19 mouse cellular contexts compared by ENCODE assay signal in the genomic region with DNA sequence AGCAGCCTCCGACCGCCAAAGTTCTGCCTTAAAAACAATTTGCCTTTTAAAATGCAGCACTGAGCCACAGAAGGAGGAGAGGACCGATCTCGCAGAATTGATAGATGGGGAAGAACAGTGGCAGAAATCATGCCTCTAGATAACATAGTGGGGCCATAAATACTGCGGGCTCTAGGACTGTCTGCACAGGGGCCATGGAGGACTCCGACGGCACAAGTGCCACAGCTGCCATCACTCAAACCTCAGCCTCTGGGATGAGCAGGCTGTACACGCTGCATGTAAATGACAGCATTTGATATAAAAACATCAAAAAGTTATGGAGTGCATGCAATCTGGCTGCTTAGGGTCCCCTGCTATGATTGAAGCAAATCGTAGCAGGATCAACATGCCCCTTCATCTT.
A peak's percentile ranks its signal among the peaks of the same experiment; 100 is the strongest.
DNase-seq lines count a peak whose midpoint lies in the region; ATAC-seq and TF ChIP-seq lines count a peak whose summit lies in the region.
"Had no signal": no experiment of that assay in that cellular context is flagged by ENCODE, and none has a peak within 500 bp of the region (broad histone marks: within the 10 kb centered on the region; RNA-seq: fewer than 3 reads in every experiment).

No protein-coding gene starts in this region.

- no peak for TF ChIP-seq EP300 in heart, postnatal 0 days (IDR thresholded peaks at IDR 0.05; ENCODE audit: low read depth)

- H3K4me3 ChIP-seq in heart, embryonic 13.5 days: no peak overlapping the region
- H3K4me3 ChIP-seq in heart, postnatal 0 days (ENCODE audit: low read depth, low read length): no peak overlapping the region
- H3K4me3 ChIP-seq in midbrain, embryonic 15.5 days: no peak overlapping the region
- H3K4me3 ChIP-seq in midbrain, embryonic 11.5 days (ENCODE audit: low read depth, low read length): no peak overlapping the region
- H3K4me3 ChIP-seq in neural tube, embryonic 15.5 days (replicated peaks): no peak overlapping the region
- H3K4me3 ChIP-seq: embryonic facial prominence, embryonic 13.5 days; forebrain, embryonic 12.5 days; heart, adult 2 months; heart, embryonic 12.5 days; intestine, embryonic 15.5 days had no signal

- DNase-seq in heart, postnatal 36 days: no peak
- DNase-seq in heart, postnatal 0 days (ENCODE audit: low spot score): no peak
- no peak for DNase-seq in heart, adult 11 months
- no peak for DNase-seq in midbrain, embryonic 11.5 days (ENCODE audit: low spot score, missing footprints)
- no peak for DNase-seq in thymus, postnatal 14 days
- DNase-seq: adrenal gland, postnatal 10 days; cerebellum, adult 11-12 months; cerebellum, adult 9-11 months; cerebellum, postnatal 36 days; gastrocnemius, postnatal 10 days; heart, adult 2 months had no signal

- no peak for ATAC-seq in heart, embryonic 13.5 days (ENCODE audit: extremely low read depth, insufficient number of reproducible peaks, low FRiP score, low TSS enrichment)
- no peak for ATAC-seq in heart, postnatal 0 days (ENCODE audit: insufficient read depth, low read depth)
- 0 out of 2 replicates have a peak, but pooled peaks have one; percentile 58 for ATAC-seq in midbrain, embryonic 15.5 days (replicated peaks)
- ATAC-seq in midbrain, embryonic 11.5 days (ENCODE audit: low FRiP score): no peak
- peak; percentile 72 for ATAC-seq in neural tube, embryonic 15.5 days (ENCODE audit: low FRiP score)
- ATAC-seq: forebrain, embryonic 16.5 days; intestine, embryonic 15.5 days had no signal

- H3K4me1 ChIP-seq in heart, embryonic 13.5 days: peaks cover 33% of the 10 kb centered on the region
- H3K4me1 ChIP-seq in heart, postnatal 0 days (ENCODE audit: control insufficient read depth, insufficient read depth): peaks cover 12% of the 10 kb centered on the region
- peaks cover 7% of the 10 kb centered on the region; the same call in 1 of the 2 replicates for H3K4me1 ChIP-seq in midbrain, embryonic 15.5 days
- H3K4me1 ChIP-seq in midbrain, embryonic 11.5 days (ENCODE audit: control insufficient read depth, insufficient read depth, low read length): no peaks in the 10 kb centered on the region
- H3K4me1 ChIP-seq in neural tube, embryonic 15.5 days: peaks cover 18% of the 10 kb centered on the region
- H3K4me1 ChIP-seq: intestine, embryonic 15.5 days had no signal

- H3K36me3 ChIP-seq in heart, embryonic 13.5 days: no peaks in the 10 kb centered on the region
- H3K36me3 ChIP-seq in heart, postnatal 0 days (replicated peaks; ENCODE audit: control insufficient read depth, insufficient read depth, low read length): no peaks in the 10 kb centered on the region
- H3K36me3 ChIP-seq in midbrain, embryonic 15.5 days (replicated peaks): no peaks in the 10 kb centered on the region
- no peaks in the 10 kb centered on the region for H3K36me3 ChIP-seq in midbrain, embryonic 11.5 days (ENCODE audit: control insufficient read depth, insufficient read depth, low read length)
- no peaks in the 10 kb centered on the region for H3K36me3 ChIP-seq in neural tube, embryonic 15.5 days
- H3K36me3 ChIP-seq: embryonic facial prominence, embryonic 13.5 days; forebrain, embryonic 12.5 days; heart, embryonic 12.5 days; intestine, embryonic 15.5 days had no signal

- H3K9ac ChIP-seq in heart, embryonic 13.5 days: no peak overlapping the region
- H3K9ac ChIP-seq in heart, postnatal 0 days (replicated peaks; ENCODE audit: low read depth, low read length): no peak overlapping the region
- no peak overlapping the region for H3K9ac ChIP-seq in midbrain, embryonic 15.5 days
- H3K9ac ChIP-seq in midbrain, embryonic 11.5 days (ENCODE audit: low read length): no peak overlapping the region
- H3K9ac ChIP-seq in neural tube, embryonic 15.5 days (replicated peaks): no peak overlapping the region
- H3K9ac ChIP-seq: embryonic facial prominence, embryonic 13.5 days; forebrain, embryonic 12.5 days; heart, embryonic 12.5 days; intestine, embryonic 15.5 days had no signal

- peak overlapping the region; percentile 62 for H3K27ac ChIP-seq in heart, embryonic 13.5 days (replicated peaks)
- H3K27ac ChIP-seq in heart, postnatal 0 days (ENCODE audit: low read depth): peak overlapping the region; percentile 55
- H3K27ac ChIP-seq in midbrain, embryonic 15.5 days: no peak overlapping the region
- H3K27ac ChIP-seq in midbrain, embryonic 11.5 days (ENCODE audit: low read depth, low read length): no peak overlapping the region
- no peak overlapping the region for H3K27ac ChIP-seq in neural tube, embryonic 15.5 days (replicated peaks)
- H3K27ac ChIP-seq: embryonic facial prominence, embryonic 13.5 days; forebrain, embryonic 12.5 days; heart, adult 2 months; intestine, embryonic 15.5 days had no signal

- intact Hi-C loops in heart, postnatal 36 days (cut with DNase I): no loop called here

- H3K9me3 ChIP-seq in heart, embryonic 13.5 days: no peaks in the 10 kb centered on the region
- no peaks in the 10 kb centered on the region for H3K9me3 ChIP-seq in heart, postnatal 0 days (replicated peaks; ENCODE audit: control insufficient read depth, low read length)
- H3K9me3 ChIP-seq in midbrain, embryonic 15.5 days: no peaks in the 10 kb centered on the region
- H3K9me3 ChIP-seq in midbrain, embryonic 11.5 days (ENCODE audit: control insufficient read depth, low read length): no peaks in the 10 kb centered on the region
- no peaks in the 10 kb centered on the region for H3K9me3 ChIP-seq in neural tube, embryonic 15.5 days (replicated peaks)
- H3K9me3 ChIP-seq: embryonic facial prominence, embryonic 13.5 days; forebrain, embryonic 12.5 days; heart, embryonic 12.5 days; intestine, embryonic 15.5 days had no signal

- H3K27me3 ChIP-seq in heart, embryonic 13.5 days (replicated peaks): no peaks in the 10 kb centered on the region
- no peaks in the 10 kb centered on the region for H3K27me3 ChIP-seq in heart, postnatal 0 days (ENCODE audit: control insufficient read depth, insufficient read depth, low read length)
- no peaks in the 10 kb centered on the region for H3K27me3 ChIP-seq in midbrain, embryonic 15.5 days (replicated peaks)
- H3K27me3 ChIP-seq in midbrain, embryonic 11.5 days (ENCODE audit: control insufficient read depth, insufficient read depth, low read length): no peaks in the 10 kb centered on the region
- H3K27me3 ChIP-seq in neural tube, embryonic 15.5 days (replicated peaks): no peaks in the 10 kb centered on the region
- H3K27me3 ChIP-seq: embryonic facial prominence, embryonic 13.5 days; forebrain, embryonic 12.5 days; heart, embryonic 12.5 days; intestine, embryonic 15.5 days had no signal

- 56% methylated on average over 9 of the region's 9 CpGs for WGBS in heart, embryonic 13.5 days
- WGBS in heart, postnatal 0 days: 47% methylated on average over 9 of the region's 9 CpGs
- WGBS in midbrain, embryonic 15.5 days: 78% methylated on average over 9 of the region's 9 CpGs
- WGBS in midbrain, embryonic 11.5 days: 90% methylated on average over 9 of the region's 9 CpGs
- WGBS in neural tube, embryonic 15.5 days: 50% methylated on average over 9 of the region's 9 CpGs

- H3K4me2 ChIP-seq in heart, embryonic 13.5 days: no peak overlapping the region; the same call in 1 of the 2 replicates
- H3K4me2 ChIP-seq in heart, postnatal 0 days (ENCODE audit: low read depth, low read length): no peak overlapping the region
- H3K4me2 ChIP-seq in midbrain, embryonic 15.5 days: no peak overlapping the region
- H3K4me2 ChIP-seq in midbrain, embryonic 11.5 days: no peak overlapping the region
- no peak overlapping the region for H3K4me2 ChIP-seq in neural tube, embryonic 15.5 days
- H3K4me2 ChIP-seq: embryonic facial prominence, embryonic 13.5 days; forebrain, embryonic 12.5 days; heart, embryonic 12.5 days; intestine, embryonic 15.5 days had no signal

- no peak for TF ChIP-seq CTCF in heart, postnatal 0 days (IDR thresholded peaks at IDR 0.05; ENCODE audit: low read depth)

Comparison
In these comparisons a context has a peak if more than half of its experiments do, and no peak if none do; other contexts are left out.
1. ATAC-seq: peak in midbrain, embryonic 15.5 days (single experiment) and neural tube, embryonic 15.5 days (single experiment); none in heart, embryonic 13.5 days (single experiment), heart, postnatal 0 days (single experiment) and midbrain, embryonic 11.5 days (single experiment).
2. H3K27ac ChIP-seq: peak in heart, embryonic 13.5 days (single experiment) and heart, postnatal 0 days (single experiment); none in midbrain, embryonic 15.5 days (single experiment), midbrain, embryonic 11.5 days (single experiment) and neural tube, embryonic 15.5 days (single experiment).